Mouse (Mus musculus): Measurements from ENCODE around the gene Dock4. TPM values are rescaled to one million over a fixed set of nuclear protein-coding genes. Genes with fewer than 3 reads are reported as not detected.

Gene Dock4
- total RNA-seq (2014; rRNA removed) = 28.6 and 38.7 TPM in 2 replicates
- 12.3 and 15.5 TPM in 2 replicates for polyA plus RNA-seq (2015; fragmentation: Nextera tagmentation; extraction: Ambion mirVana)

- peak within 1 kb of the TSS; percentile 64 for H3K9ac ChIP-seq (replicated peaks; ENCODE audit: low read length, poor library complexity, severe bottlenecking)
- DNase-seq (ENCODE audit: low spot score) (peak; percentile 100), ATAC-seq (ENCODE audit: low FRiP score) (peak; percentile 99)
- peak within 1 kb of the TSS; percentile 79 for H3K4me3 ChIP-seq (ENCODE audit: low read depth, low read length)
- peak within 1 kb of the TSS; percentile 75 for H3K4me2 ChIP-seq (ENCODE audit: low read depth, low read length, poor library complexity, severe bottlenecking)
- no peaks in the 10 kb centered on the region for H3K36me3 ChIP-seq (ENCODE audit: insufficient read depth, low read length)
- TF ChIP-seq CTCF (IDR thresholded peaks at IDR 0.05) = 0 out of 2 replicates have a peak, but pooled peaks have one; percentile 8
- under 1% methylated on average over 75 of the region's 80 CpGs for WGBS
- peak within 1 kb of the TSS; percentile 83 for H3K27ac ChIP-seq (ENCODE audit: low read depth, low read length)
- H3K9me3 ChIP-seq (ENCODE audit: low read length) = no peaks in the 10 kb centered on the region
- H3K27me3 ChIP-seq (ENCODE audit: insufficient read depth, low read length) = no peaks in the 10 kb centered on the region
- H3K4me1 ChIP-seq (ENCODE audit: insufficient read depth, low read length) = peaks cover 5% of the 10 kb centered on the region; the same call in 1 of the 2 replicates
Observed at GRCm38 (mm10) chr12:40445648-40446449, at the start of gene Dock4, which contains the start of gene Zfp277. Gene Dock4, plus strand, starts transcription at chr12:40445952. Gene Zfp277, minus strand, starts transcription at chr12:40445902.

- H3K4me2 ChIP-seq (ENCODE audit: low read depth, low read length, poor library complexity, severe bottlenecking) = no peak overlapping the region
- no peak overlapping the region for H3K27ac ChIP-seq (ENCODE audit: low read depth, low read length)
- no peaks in the 10 kb centered on the region for H3K4me1 ChIP-seq (ENCODE audit: insufficient read depth, low read length)
- H3K9me3 ChIP-seq (ENCODE audit: low read length) = no peaks in the 10 kb centered on the region; the same call in 1 of the 2 replicates
- no peak for TF ChIP-seq CTCF (IDR thresholded peaks at IDR 0.05)
- no peak overlapping the region for H3K9ac ChIP-seq (replicated peaks; ENCODE audit: low read length, poor library complexity, severe bottlenecking)
- 59% methylated on average over 2 of the region's 2 CpGs for WGBS
- no peaks in the 10 kb centered on the region for H3K36me3 ChIP-seq (ENCODE audit: insufficient read depth, low read length)
- no peak overlapping the region for H3K4me3 ChIP-seq (ENCODE audit: low read depth, low read length)
- no peak for ATAC-seq (ENCODE audit: low FRiP score)
- DNase-seq (ENCODE audit: low spot score) = no peak
- H3K27me3 ChIP-seq (ENCODE audit: insufficient read depth, low read length) = no peaks in the 10 kb centered on the region
Observed at GRCm38 (mm10) chr12:40398916-40399315, 46.8 kb upstream of the Dock4 start.

- H3K4me2 ChIP-seq (ENCODE audit: low read depth, low read length, poor library complexity, severe bottlenecking) = no peak overlapping the region
- TF ChIP-seq CTCF (IDR thresholded peaks at IDR 0.05) = no peak
- 94% methylated on average over 2 of the region's 2 CpGs for WGBS
- no peak overlapping the region for H3K4me3 ChIP-seq (ENCODE audit: low read depth, low read length)
- no peaks in the 10 kb centered on the region for H3K4me1 ChIP-seq (ENCODE audit: insufficient read depth, low read length)
- H3K9me3 ChIP-seq (ENCODE audit: low read length) = no peaks in the 10 kb centered on the region; the same call in 1 of the 2 replicates
- no peak overlapping the region for H3K9ac ChIP-seq (replicated peaks; ENCODE audit: low read length, poor library complexity, severe bottlenecking)
- DNase-seq (ENCODE audit: low spot score) (no peak), ATAC-seq (ENCODE audit: low FRiP score) (no peak)
- no peaks in the 10 kb centered on the region for H3K27me3 ChIP-seq (ENCODE audit: insufficient read depth, low read length)
- no peaks in the 10 kb centered on the region for H3K36me3 ChIP-seq (ENCODE audit: insufficient read depth, low read length)
- no peak overlapping the region for H3K27ac ChIP-seq (ENCODE audit: low read depth, low read length)
Observed at GRCm38 (mm10) chr12:40399386-40399785, 46.4 kb upstream of the Dock4 start.

- H3K4me2 ChIP-seq (ENCODE audit: low read depth, low read length, poor library complexity, severe bottlenecking) = no peak overlapping the region
- H3K9ac ChIP-seq (replicated peaks; ENCODE audit: low read length, poor library complexity, severe bottlenecking) = no peak overlapping the region
- H3K9me3 ChIP-seq (ENCODE audit: low read length) = no peaks in the 10 kb centered on the region; the same call in 1 of the 2 replicates
- no peak for ATAC-seq (ENCODE audit: low FRiP score)
- H3K27me3 ChIP-seq (ENCODE audit: insufficient read depth, low read length) = no peaks in the 10 kb centered on the region
- peak; percentile 37 for DNase-seq (ENCODE audit: low spot score)
- TF ChIP-seq CTCF (IDR thresholded peaks at IDR 0.05) = no peak
- H3K27ac ChIP-seq (ENCODE audit: low read depth, low read length) = no peak overlapping the region
- no peak overlapping the region for H3K4me3 ChIP-seq (ENCODE audit: low read depth, low read length)
- no peaks in the 10 kb centered on the region for H3K36me3 ChIP-seq (ENCODE audit: insufficient read depth, low read length)
- no peaks in the 10 kb centered on the region for H3K4me1 ChIP-seq (ENCODE audit: insufficient read depth, low read length)
- 75% methylated on average over 10 of the region's 10 CpGs for WGBS
Observed at GRCm38 (mm10) chr12:40399812-40400211, 45.9 kb upstream of the Dock4 start.

- Histone ChIP-seq H3K27me3 (ENCODE audit: insufficient read depth, low read length) (no peaks in the 10 kb centered on the region), H3K36me3 (ENCODE audit: insufficient read depth, low read length) (no peaks in the 10 kb centered on the region), H3K4me2 (ENCODE audit: low read depth, low read length, poor library complexity, severe bottlenecking) (peak overlapping the region; percentile 41), H3K4me3 (ENCODE audit: low read depth, low read length) (peak overlapping the region; percentile 14), H3K4me1 (ENCODE audit: insufficient read depth, low read length) (peaks cover 8% of the 10 kb centered on the region; the same call in 1 of the 2 replicates), H3K9ac (replicated peaks; ENCODE audit: low read length, poor library complexity, severe bottlenecking) (0 out of 2 replicates have a peak overlapping the region, but pooled peaks have one; percentile 4), H3K27ac (ENCODE audit: low read depth, low read length) (peak overlapping the region; percentile 83), H3K9me3 (ENCODE audit: low read length) (no peaks in the 10 kb centered on the region)
- ATAC-seq (ENCODE audit: low FRiP score) = peak; percentile 92
- 16% methylated on average over 5 of the region's 5 CpGs for WGBS
- TF ChIP-seq CTCF (IDR thresholded peaks at IDR 0.05) = no peak; the same call in 1 of the 2 replicates
- DNase-seq (ENCODE audit: low spot score) = peak; percentile 72
Observed at GRCm38 (mm10) chr12:40414682-40415311, 31.0 kb upstream of the Dock4 start.
